Mouse (Mus musculus) E14TG2a.4 (cell line): ENCODE measurements around the gene Tecpr2.
"Not testable (repeated sequence)": the region's sequence is repeated elsewhere in the genome, so short reads cannot be mapped to it uniquely, and the experiment has no call there.

Source experiments
- H3K27me3 ChIP-seq: 2 replicates; pipeline ENCODE4 v1.6.1; 2014; ENCODE audit warnings: low read length, control low read depth; ENCODE audit not compliant: insufficient read depth
- H3K36me3 ChIP-seq: 2 replicates; pipeline ENCODE4 v1.6.1; 2014; ENCODE audit warnings: low read length, control low read depth; ENCODE audit not compliant: insufficient read depth
- H3K4me1 ChIP-seq: replicated peaks from 2 replicates; pipeline ENCODE4 v1.6.1; 2014; ENCODE audit warnings: low read depth, low read length, control low read depth
- H3K4me3 ChIP-seq: replicated peaks from 2 replicates; pipeline ENCODE4 v1.5.1; 2014; ENCODE audit warnings: mild to moderate bottlenecking, low read length
- H3K9me3 ChIP-seq: 2 replicates; pipeline ENCODE4 v1.6.1; 2014; ENCODE audit warnings: low read length, control low read depth
- CTCF ChIP-seq: conservative IDR thresholded peaks from 2 replicates; pipeline ENCODE4 v1.5.1; 2014; ENCODE audit warnings: low read length
- NANOG ChIP-seq: IDR thresholded peaks from 2 replicates; pipeline ENCODE4 v1.6.1; 2014; ENCODE audit warnings: borderline replicate concordance, low read length, mixed read lengths
- POU5F1 ChIP-seq: IDR thresholded peaks from 2 replicates; pipeline ENCODE4 v1.6.1; 2014; ENCODE audit warnings: low read length, borderline replicate concordance

Tecpr2 gene

DNA sequence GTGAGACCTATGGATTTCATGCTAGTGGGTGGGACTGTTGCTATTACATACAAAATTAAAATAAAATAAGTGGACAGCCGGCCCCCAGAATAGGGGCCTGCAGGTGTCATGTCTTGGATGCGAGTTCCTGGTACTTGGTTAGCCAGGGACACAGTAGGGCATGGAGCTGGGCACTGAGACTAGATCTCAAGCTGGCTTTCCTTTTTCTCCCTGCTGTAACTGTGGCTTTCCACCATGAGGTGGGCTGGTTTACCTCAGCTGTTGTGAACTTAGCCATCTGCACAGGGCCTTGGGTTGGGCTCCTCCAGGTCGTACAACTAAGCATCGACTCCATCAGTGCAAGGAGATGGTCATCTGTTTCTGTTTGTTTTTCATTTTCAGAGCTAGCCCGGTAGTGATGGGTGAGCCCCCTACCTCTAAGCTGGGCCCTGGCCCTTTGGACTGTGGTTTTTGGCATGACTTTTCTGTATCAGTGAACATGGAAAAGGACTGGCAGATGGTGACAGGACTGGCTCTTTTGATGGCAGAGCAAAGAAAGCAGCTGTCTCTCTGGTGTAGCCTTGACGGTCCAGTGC is 42.8 kb upstream of the Tecpr2 start:
- H3K4me1 ChIP-seq, result peaks cover 62% of the 10 kb centered on the region
- no peaks in the 10 kb centered on the region for H3K9me3 ChIP-seq
- no peaks in the 10 kb centered on the region for H3K27me3 ChIP-seq
- no peaks in the 10 kb centered on the region for H3K36me3 ChIP-seq
- H3K4me3 ChIP-seq, result peak overlapping the region; percentile 86
- no peak for TF ChIP-seq POU5F1
- no peak for TF ChIP-seq NANOG
- TF ChIP-seq CTCF, result no peak

DNA sequence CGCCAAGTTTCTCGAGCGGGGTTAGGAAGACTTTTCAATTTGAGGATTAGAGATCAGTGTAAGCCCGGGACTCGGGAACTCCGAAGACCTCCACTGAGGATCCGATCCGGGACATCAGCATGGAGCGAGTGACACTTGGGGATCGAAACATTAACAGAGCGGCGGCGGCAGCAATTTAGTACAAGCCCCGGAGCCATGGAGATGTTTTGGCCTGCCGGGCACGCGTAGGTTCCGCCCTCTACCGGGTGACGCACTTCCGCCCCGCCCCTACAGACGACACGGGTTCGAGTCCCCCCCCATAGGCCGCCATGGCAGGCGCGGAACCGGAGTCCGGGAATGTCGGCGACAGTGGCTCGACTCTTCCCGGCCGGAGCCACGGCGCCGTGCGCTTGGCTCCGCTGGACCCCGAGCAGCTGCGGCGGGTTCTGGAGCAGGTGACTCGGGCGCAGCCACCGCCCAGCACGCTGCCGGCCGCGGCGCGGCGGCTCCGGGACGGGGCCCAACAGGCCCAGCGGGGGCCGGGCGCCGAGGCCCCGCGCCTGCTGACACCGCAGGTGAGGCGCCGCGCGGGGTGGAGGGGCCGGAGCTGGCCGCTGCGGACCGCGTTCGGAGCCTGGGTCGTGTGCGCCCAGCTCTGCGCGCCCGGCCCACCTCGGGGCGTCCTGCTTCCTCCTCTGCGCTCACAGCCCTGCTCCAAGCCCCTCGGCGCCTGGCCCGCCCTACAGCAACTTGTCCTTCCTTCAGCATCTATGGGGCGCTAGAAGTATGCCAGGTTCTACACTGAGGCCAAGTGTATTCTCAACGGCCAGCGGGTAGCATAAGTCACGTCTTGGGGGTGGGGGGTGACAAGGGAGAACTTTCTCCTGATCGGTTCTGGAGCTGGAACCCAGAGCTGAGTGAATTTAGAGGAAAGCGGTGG is 38.8 kb upstream of the Tecpr2 start, which contains the start of gene Zfp839:
Gene Zfp839 (plus strand): TSS at position 244 of the 919 bp plus-strand sequence.
- H3K36me3 ChIP-seq, result peaks cover 16% of the 10 kb centered on the region
- H3K9me3 ChIP-seq, result no peaks in the 10 kb centered on the region
- H3K27me3 ChIP-seq, result no peaks in the 10 kb centered on the region
- peaks cover 69% of the 10 kb centered on the region for H3K4me1 ChIP-seq
- H3K4me3 ChIP-seq, result peak within 1 kb of the TSS; percentile 88
- no peak for TF ChIP-seq CTCF
- no peak for TF ChIP-seq NANOG
- TF ChIP-seq POU5F1, result no peak

DNA sequence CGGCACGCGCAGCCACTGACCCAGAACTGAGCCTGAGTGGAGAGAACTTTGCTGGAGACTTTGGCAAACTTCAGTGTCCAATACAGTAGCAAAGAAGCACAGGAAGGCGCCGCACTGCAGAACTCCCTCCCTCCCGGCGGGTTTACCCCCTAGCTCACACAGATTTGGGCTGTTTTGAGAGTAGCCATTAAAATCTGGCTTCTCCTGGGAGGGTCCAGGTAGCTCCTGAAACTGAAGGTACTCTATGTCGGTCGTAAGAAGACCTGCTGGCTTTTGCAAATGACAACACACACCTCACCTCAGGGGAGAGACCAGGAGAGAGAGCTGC is 38.2 kb upstream of the Tecpr2 start:
- Histone ChIP-seq H3K4me1 (peaks cover 73% of the 10 kb centered on the region), H3K36me3 (peaks cover 22% of the 10 kb centered on the region), H3K4me3 (peak overlapping the region; percentile 88), H3K27me3 (no peaks in the 10 kb centered on the region), H3K9me3 (no peaks in the 10 kb centered on the region)
- TF ChIP-seq POU5F1 (no peak), CTCF (no peak), NANOG (no peak)

DNA sequence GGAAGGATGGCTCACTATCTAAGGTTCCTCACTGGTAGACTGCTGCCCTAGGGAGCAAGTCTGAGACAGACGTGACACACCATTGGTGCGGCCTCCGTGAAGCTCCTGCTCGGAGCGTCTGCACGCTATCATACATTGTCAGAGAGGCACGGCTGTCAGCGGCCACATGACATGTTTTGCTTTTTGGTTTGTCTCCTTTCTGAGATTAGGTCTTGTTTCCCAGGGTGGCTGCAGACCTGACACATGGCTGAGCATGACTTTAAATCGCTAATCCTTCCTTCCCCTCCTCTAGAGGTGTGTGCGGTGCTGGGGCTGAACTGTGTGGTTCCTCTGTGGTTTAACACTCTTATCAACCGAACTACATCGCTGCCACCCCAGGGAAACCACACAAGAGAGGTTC is 37.6 kb upstream of the Tecpr2 start:
- Histone ChIP-seq H3K4me1 (peaks cover 70% of the 10 kb centered on the region), H3K27me3 (no peaks in the 10 kb centered on the region), H3K9me3 (no peaks in the 10 kb centered on the region), H3K4me3 (peak overlapping the region; percentile 88), H3K36me3 (peaks cover 27% of the 10 kb centered on the region)
- TF ChIP-seq CTCF (no peak), POU5F1 (no peak)

DNA sequence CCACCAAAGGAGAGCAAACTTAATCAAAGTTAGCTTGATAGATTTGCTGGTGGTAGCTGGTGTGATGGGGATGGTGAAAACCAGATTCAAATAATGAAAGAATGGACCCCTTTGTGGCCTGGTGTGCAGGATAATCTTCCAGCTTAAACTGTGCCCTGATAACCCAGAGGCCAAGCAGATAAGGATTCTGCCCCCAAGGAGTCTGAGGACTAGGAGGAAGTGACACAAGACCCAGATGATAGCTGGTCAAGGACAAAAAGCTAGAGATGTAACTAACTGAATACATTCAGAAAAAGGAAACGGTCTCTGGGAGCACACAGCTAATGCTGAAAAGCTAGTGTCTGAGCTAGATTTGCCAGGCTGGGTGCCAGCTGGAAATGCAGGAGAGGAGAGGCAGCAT is 37.1 kb upstream of the Tecpr2 start:
- no peak for TF ChIP-seq CTCF
- TF ChIP-seq POU5F1, result no peak
- no peak for TF ChIP-seq NANOG
- Histone ChIP-seq H3K27me3 (no peaks in the 10 kb centered on the region), H3K9me3 (no peaks in the 10 kb centered on the region), H3K4me3 (peak overlapping the region; percentile 88; the same call in 1 of the 2 replicates), H3K4me1 (peaks cover 70% of the 10 kb centered on the region), H3K36me3 (peaks cover 30% of the 10 kb centered on the region)

DNA sequence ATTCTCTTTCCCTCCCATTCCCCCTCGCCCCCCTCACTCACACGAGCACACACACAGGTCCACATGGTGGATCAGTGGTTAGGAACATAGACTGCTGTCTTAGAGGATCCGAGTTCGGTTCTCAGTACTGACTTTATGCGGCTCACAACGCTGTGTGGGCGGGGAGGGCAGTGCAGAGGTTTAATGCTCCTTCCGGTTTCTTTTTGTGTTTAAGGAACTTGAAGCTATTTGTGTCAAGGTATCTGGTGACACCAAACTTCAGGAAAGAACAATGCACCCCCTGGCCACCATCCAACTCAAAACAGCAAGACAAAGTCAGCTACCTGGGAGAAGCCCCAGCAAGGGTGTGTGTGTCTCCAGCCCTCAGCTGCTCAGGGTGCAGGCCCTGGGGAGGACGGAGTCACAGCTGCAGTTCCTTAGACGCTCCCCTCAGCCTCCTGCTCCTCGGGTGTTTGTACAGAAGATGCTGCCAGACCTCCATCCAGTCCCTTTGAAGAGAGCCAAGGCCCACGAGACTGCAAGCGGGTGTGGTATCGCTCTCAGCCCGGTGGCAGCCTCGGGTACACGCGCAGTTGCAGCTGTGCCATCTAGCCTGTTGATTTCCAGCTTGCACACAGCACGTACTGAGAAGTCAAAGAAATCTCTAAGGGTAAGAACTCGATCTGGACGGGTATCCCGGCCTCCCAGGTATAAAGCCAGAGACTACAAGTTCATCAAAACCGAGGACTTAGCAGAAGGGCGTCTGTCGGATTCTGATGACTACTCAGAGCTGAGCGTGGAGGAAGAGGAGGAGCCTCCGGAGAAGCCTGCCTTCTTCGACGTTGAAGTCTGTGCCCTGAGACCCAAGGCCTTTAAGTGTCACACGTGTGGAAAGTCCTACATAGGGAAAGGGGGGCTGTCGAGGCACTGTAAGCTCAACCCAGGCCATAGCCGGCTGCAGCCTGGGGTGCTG is 34.0 kb upstream of the Tecpr2 start:
- Histone ChIP-seq H3K27me3 (no peaks in the 10 kb centered on the region), H3K36me3 (peaks cover 37% of the 10 kb centered on the region), H3K4me3 (peak overlapping the region; percentile 65), H3K9me3 (no peaks in the 10 kb centered on the region), H3K4me1 (peaks cover 78% of the 10 kb centered on the region)
- TF ChIP-seq NANOG (no peak), POU5F1 (no peak), CTCF (no peak)

DNA sequence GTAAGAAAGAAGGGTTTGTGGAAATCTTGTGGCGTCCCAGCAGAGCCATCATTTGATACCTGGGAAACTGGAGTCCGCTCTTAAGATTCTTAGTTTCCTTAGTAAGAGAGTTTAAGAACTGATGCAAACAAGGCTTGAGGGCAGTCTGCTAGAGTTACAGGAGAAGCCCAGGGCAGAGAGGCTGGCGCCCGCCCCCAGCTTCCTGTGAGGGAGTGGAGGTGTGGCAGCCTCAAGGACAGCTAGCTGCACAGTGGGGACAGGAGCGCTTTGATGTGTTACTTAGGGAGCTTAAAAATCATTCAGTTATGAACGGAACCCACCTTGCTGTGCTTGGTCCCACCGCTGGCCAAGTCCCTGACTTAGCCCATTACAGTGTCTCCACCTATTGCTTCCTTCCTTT is 31.9 kb upstream of the Tecpr2 start:
- Histone ChIP-seq H3K27me3 (no peaks in the 10 kb centered on the region), H3K4me1 (peaks cover 86% of the 10 kb centered on the region), H3K4me3 (peak overlapping the region; percentile 20; the same call in 1 of the 2 replicates), H3K9me3 (no peaks in the 10 kb centered on the region), H3K36me3 (peaks cover 41% of the 10 kb centered on the region)
- TF ChIP-seq NANOG (no peak), POU5F1 (no peak), CTCF (no peak)

DNA sequence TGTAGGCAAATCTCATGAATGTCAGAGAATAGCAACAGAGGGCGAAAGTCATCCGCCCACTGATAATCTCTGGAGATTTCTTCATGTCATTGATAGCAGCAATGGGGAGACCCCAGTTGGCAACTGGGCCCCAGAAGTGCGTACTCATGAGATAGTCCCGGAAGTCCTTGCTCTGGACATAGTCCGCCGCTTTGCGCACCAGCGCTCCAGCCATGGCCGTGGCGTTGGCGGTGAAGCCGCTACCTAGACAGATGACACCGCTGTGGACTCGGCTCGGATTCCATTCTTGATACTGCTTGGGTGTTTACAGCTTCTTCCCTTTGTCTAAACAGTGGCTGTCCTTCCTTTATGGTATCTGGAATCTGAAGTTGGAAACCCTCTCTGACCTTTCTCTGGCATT is 30.4 kb upstream of the Tecpr2 start:
- Histone ChIP-seq H3K36me3 (peaks cover 44% of the 10 kb centered on the region), H3K4me1 (peaks cover 83% of the 10 kb centered on the region), H3K4me3 (peak overlapping the region; percentile 45)
- H3K9me3 ChIP-seq, H3K27me3 ChIP-seq: not testable (repeated sequence)
